Mouse (Mus musculus) yolk sac, embryonic 10.5 days (tissue): ENCODE data around the gene Tssk4.
A peak's percentile ranks its signal among the peaks of the same experiment; 100 is the strongest.

ENCODE experiments used
- DNase-seq: peaks from one replicate; pipeline ENCODE4 v3.0.0-alpha.2; 2017; ENCODE audit warnings: low spot score

Gene Tssk4

GRCm38 (mm10) chr14:55643060-55643907 is 6.7 kb upstream of the Tssk4 start, which contains the start of gene Tm9sf1:
Tm9sf1 (minus strand) TSS chr14:55643806.
- DNase-seq, result peak; percentile 93

GRCm38 (mm10) chr14:55644261-55644888 is 5.6 kb upstream of the Tssk4 start:
- DNase-seq, result peak; percentile 36

- no peak for DNase-seq
Measured at GRCm38 (mm10) chr14:55651528-55651927, 1.5 kb downstream of the Tssk4 start.

GRCm38 (mm10) chr14:55656935-55657334 is 7.0 kb downstream of the Tssk4 start:
- DNase-seq, result no peak

GRCm38 (mm10) chr14:55658011-55658410 is 8.0 kb downstream of the Tssk4 start:
- DNase-seq, result peak; percentile 52

GRCm38 (mm10) chr14:55659960-55660573 is 10.1 kb downstream of the Tssk4 start, which contains the start of gene Mdp1:
Mdp1 (minus strand) TSS chr14:55660508.
- DNase-seq, result peak; percentile 85

GRCm38 (mm10) chr14:55660636-55661035 is 10.7 kb downstream of the Tssk4 start:
- DNase-seq, result no peak

GRCm38 (mm10) chr14:55671486-55671832 is 21.5 kb downstream of the Tssk4 start:
- DNase-seq, result no peak

- DNase-seq, result peak; percentile 97
Measured at GRCm38 (mm10) chr14:55671833-55672740, 22.1 kb downstream of the Tssk4 start, which contains the start of the genes Gmpr2 and Nedd8. Gmpr2 (plus strand) TSS chr14:55671941. Nedd8 (minus strand) TSS chr14:55672124.

- no peak for DNase-seq
Measured at GRCm38 (mm10) chr14:55672741-55673060, 22.7 kb downstream of the Tssk4 start.

- no peak for DNase-seq
Measured at GRCm38 (mm10) chr14:55677615-55678014, 27.6 kb downstream of the Tssk4 start.

GRCm38 (mm10) chr14:55681160-55682117 is 31.5 kb downstream of the Tssk4 start, which contains the start of gene Tinf2:
Tinf2 (minus strand) TSS chr14:55681820.
- DNase-seq, result peak; percentile 97

- no peak for DNase-seq
Measured at GRCm38 (mm10) chr14:55682118-55682493, 32.1 kb downstream of the Tssk4 start.

- no peak for DNase-seq
Measured at GRCm38 (mm10) chr14:55689433-55689832, 39.4 kb downstream of the Tssk4 start.

GRCm38 (mm10) chr14:55697226-55697625 is 47.2 kb downstream of the Tssk4 start:
- DNase-seq, result no peak

GRCm38 (mm10) chr14:55701131-55701530 is 51.1 kb downstream of the Tssk4 start:
- no peak for DNase-seq
